Mouse (Mus musculus) hindbrain, postnatal 0 days (tissue): ENCODE measurements around the gene Klk1b8. TPM values are rescaled to one million over a fixed set of nuclear protein-coding genes. Genes with fewer than 3 reads are reported as not detected.

Experiments
- polyA plus RNA-seq: library from polyadenylated mRNA; unstranded; fragments of >200 nt; fragmentation: Nextera tagmentation; extraction: Ambion mirVana; gene quantifications from 2 replicates; pipeline ENCODE4 v1.2.1, GENCODE M21; 2015
- total RNA-seq: library from RNA; depleted of rRNA; stranded (reverse); fragments of >200 nt; gene quantifications from 2 replicates; pipeline ENCODE4 v1.2.3, GENCODE M21; 2014; rRNA removed

The Klk1b8 gene
- total and polyA plus RNA-seq, 2 experiments from 2014 or later = 0.18 TPM; not detected in 1

Other genes starting within 250 kb of the Klk1b8 start
- not detected in 2 replicates for gene Klk13, start 238.1 kb upstream of the Klk1b8 start, total RNA-seq
- 0.10 and 0.32 TPM in 2 replicates for gene Klk13, start 238.1 kb upstream of the Klk1b8 start, polyA plus RNA-seq
- not detected in 2 replicates for gene Klk12, start 181.8 kb upstream of the Klk1b8 start, total RNA-seq
- not detected in 2 replicates for gene Klk12, start 181.8 kb upstream of the Klk1b8 start, polyA plus RNA-seq
- not detected in 2 replicates for gene Klk11, start 176.1 kb upstream of the Klk1b8 start, total RNA-seq
- not detected in 2 replicates for gene Klk11, start 176.1 kb upstream of the Klk1b8 start, polyA plus RNA-seq
- gene Klk10, start 169.6 kb upstream of the Klk1b8 start, total RNA-seq = 0.25 TPM in 1 of 2 replicates, not detected in the other
- gene Klk10, start 169.6 kb upstream of the Klk1b8 start, polyA plus RNA-seq = 0.14 and 0.30 TPM in 2 replicates
- gene Klk9, start 158.8 kb upstream of the Klk1b8 start, total RNA-seq = not detected in 2 replicates
- 0.20 TPM in 1 of 2 replicates, not detected in the other for gene Klk9, start 158.8 kb upstream of the Klk1b8 start, polyA plus RNA-seq
- gene Klk8, start 153.1 kb upstream of the Klk1b8 start, total RNA-seq = 9.5 and 11.3 TPM in 2 replicates
- 10.8 and 12.5 TPM in 2 replicates for gene Klk8, start 153.1 kb upstream of the Klk1b8 start, polyA plus RNA-seq
- not detected in 2 replicates for gene Klk7, start 139.4 kb upstream of the Klk1b8 start, total RNA-seq
- 0.09 and 0.19 TPM in 2 replicates for gene Klk7, start 139.4 kb upstream of the Klk1b8 start, polyA plus RNA-seq
- not detected in 2 replicates for gene Klk6, start 126.2 kb upstream of the Klk1b8 start, total RNA-seq
- gene Klk6, start 126.2 kb upstream of the Klk1b8 start, polyA plus RNA-seq = not detected in 2 replicates
- not detected in 2 replicates for gene Klk5, start 108.7 kb upstream of the Klk1b8 start, total RNA-seq
- gene Klk5, start 108.7 kb upstream of the Klk1b8 start, polyA plus RNA-seq = not detected in 2 replicates
- 1.7 TPM in 2 replicates for gene Klk4, start 69.5 kb upstream of the Klk1b8 start, total RNA-seq
- 2.7 and 3.1 TPM in 2 replicates for gene Klk4, start 69.5 kb upstream of the Klk1b8 start, polyA plus RNA-seq
- gene Klk15, start 16.9 kb upstream of the Klk1b8 start, total RNA-seq = not detected in 2 replicates
- gene Klk15, start 16.9 kb upstream of the Klk1b8 start, polyA plus RNA-seq = not detected in 2 replicates
- gene Klk1b1, start 16.1 kb downstream of the Klk1b8 start, total RNA-seq = not detected in 2 replicates
- gene Klk1b1, start 16.1 kb downstream of the Klk1b8 start, polyA plus RNA-seq = not detected in 2 replicates
- not detected in 2 replicates for gene Klk1b9, start 25.4 kb downstream of the Klk1b8 start, total RNA-seq
- not detected in 2 replicates for gene Klk1b9, start 25.4 kb downstream of the Klk1b8 start, polyA plus RNA-seq
- gene Klk1b11, start 45.2 kb downstream of the Klk1b8 start, total RNA-seq = not detected in 2 replicates
- not detected in 2 replicates for gene Klk1b11, start 45.2 kb downstream of the Klk1b8 start, polyA plus RNA-seq
- gene Klk1b26, start 61.5 kb downstream of the Klk1b8 start, total RNA-seq = 0.54 TPM in 1 of 2 replicates, not detected in the other
- not detected in 2 replicates for gene Klk1b26, start 61.5 kb downstream of the Klk1b8 start, polyA plus RNA-seq
- gene Klk1b27, start 101.6 kb downstream of the Klk1b8 start, total RNA-seq = not detected in 2 replicates
- 0.28 TPM in 1 of 2 replicates, not detected in the other for gene Klk1b27, start 101.6 kb downstream of the Klk1b8 start, polyA plus RNA-seq
- gene Klk1b21, start 151.7 kb downstream of the Klk1b8 start, total RNA-seq = not detected in 2 replicates
- gene Klk1b21, start 151.7 kb downstream of the Klk1b8 start, polyA plus RNA-seq = not detected in 2 replicates
- not detected in 2 replicates for gene Klk1b22, start 162.0 kb downstream of the Klk1b8 start, total RNA-seq
- gene Klk1b22, start 162.0 kb downstream of the Klk1b8 start, polyA plus RNA-seq = not detected in 2 replicates
- gene Klk1b16, start 186.1 kb downstream of the Klk1b8 start, total RNA-seq = not detected in 2 replicates
- not detected in 2 replicates for gene Klk1b16, start 186.1 kb downstream of the Klk1b8 start, polyA plus RNA-seq
- gene Klk1b24, start 237.6 kb downstream of the Klk1b8 start, total RNA-seq = not detected in 2 replicates
- not detected in 2 replicates for gene Klk1b24, start 237.6 kb downstream of the Klk1b8 start, polyA plus RNA-seq
- not detected in 2 replicates for gene Klk1b3, start 247.5 kb downstream of the Klk1b8 start, total RNA-seq
- gene Klk1b3, start 247.5 kb downstream of the Klk1b8 start, polyA plus RNA-seq = not detected in 2 replicates